Mouse (Mus musculus): ENCODE results near the gene Gcgr.

DNA sequence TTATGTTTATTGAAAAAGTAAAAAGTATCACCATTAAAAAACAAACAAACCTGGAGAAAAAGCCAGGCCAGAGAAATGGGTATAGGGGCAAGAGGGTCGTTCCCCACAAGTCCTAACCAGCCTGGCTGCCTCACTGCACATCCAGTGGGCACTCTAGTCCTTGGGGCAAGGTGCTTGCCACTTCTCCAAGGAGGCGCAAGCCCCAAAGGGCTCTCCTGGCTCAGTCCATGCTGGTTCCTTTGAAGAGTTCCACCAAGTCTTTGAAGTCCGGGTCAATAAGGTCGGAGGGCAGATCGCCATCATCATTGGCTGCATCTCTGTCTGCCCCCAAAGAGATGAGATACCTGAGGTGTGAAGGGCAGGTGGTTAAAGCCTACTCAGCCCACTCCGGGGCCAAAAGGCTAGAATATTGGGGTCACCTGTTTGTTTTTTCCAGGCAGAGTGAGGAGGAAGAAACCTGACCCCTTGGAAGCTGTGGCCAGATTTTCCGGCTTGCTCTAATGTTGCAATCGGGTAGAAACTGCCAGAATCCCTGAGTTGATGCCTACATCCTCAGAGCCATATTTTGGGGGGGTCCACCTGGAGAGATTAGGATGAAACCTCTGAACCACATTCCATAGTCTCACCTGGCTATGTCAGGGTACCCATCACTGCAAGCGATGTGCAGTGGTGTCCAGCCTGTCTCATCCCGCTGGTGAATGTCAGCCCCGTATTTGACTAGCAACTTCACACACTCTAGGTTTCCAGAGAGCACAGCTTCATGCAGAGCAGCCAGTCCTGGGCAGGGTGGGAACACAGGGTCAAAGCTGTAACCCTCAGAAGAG is 19.7 kb downstream of the Gcgr start:
- no peak for TF ChIP-seq CTCF (IDR thresholded peaks at IDR 0.05; ENCODE audit: extremely low read depth, insufficient read length, insufficient replicate concordance, low read depth, low read length)
- TF ChIP-seq POLR2A (IDR thresholded peaks at IDR 0.05; ENCODE audit: low read depth, low read length), result no peak

Measured in small intestine, adult 2 months (tissue).